ENCODE assay signal across 11 mouse cellular contexts in the genomic region with DNA sequence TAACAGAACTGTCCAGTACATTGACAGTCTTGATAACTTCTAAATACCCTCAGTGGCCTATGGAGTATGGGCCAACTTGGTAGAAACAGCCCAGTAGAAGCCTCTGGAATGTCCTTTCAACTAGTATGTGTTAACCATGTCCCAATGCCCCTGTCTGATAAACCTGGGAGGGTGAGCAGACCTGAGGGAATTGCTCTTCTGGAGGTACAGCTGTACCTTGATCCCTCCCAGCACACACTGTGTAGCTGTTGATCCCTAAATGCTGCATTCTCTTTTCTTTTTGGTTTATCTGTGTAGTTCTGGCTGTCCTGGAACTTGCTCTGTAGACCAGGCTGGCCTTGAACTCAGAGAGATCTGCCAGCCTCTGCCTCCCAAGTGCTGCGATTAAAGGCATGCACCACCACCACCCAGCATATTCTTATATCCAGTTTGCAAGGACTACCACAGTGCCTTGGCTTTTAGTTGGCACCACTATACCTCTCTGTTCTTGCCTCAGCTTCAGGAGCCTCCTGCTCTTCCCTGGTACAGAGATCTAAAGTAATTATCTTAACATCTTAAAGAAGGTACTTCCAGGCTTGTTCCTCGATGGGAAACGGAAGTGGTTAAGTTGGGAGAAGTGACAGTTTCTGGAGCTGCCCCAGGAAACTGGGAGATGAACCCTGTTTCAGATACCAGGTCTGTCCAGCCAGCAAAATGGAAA. TPM values are rescaled to one million over a fixed set of nuclear protein-coding genes. Genes with fewer than 3 reads are reported as not detected.
A peak's percentile ranks its signal among the peaks of the same experiment; 100 is the strongest.
DNase-seq lines count a peak whose midpoint lies in the region; ATAC-seq lines count a peak whose summit lies in the region.
"Had no signal": no experiment of that assay in that cellular context is flagged by ENCODE, and none has a peak within 500 bp of the region (broad histone marks: within the 10 kb centered on the region; RNA-seq: fewer than 3 reads in every experiment).

No protein-coding gene starts in this region.

- peak overlapping the region; percentile 92 for H3K27ac ChIP-seq in limb, embryonic 10.5 days
- peak overlapping the region; percentile 96 for H3K27ac ChIP-seq in stomach, embryonic 16.5 days (ENCODE audit: low read length)

- intact Hi-C loops in heart, postnatal 36 days (cut with DNase I) = loop anchor here (2.0 kb wide), 1 partner anchor 19 kb away; no protein-coding TSS in a partner anchor

- no peak for ATAC-seq in megakaryocyte, adult 5-6 weeks (ENCODE audit: poor library complexity, severe bottlenecking)
- no peak for ATAC-seq in stomach, embryonic 16.5 days (ENCODE audit: insufficient read depth, low FRiP score)

- no peaks in the 10 kb centered on the region for H3K27me3 ChIP-seq in megakaryocyte, embryonic 14.5 days (replicated peaks)
- no peaks in the 10 kb centered on the region for H3K27me3 ChIP-seq in limb, embryonic 10.5 days (ENCODE audit: low read depth, poor library complexity, severe bottlenecking)
- no peaks in the 10 kb centered on the region for H3K27me3 ChIP-seq in stomach, embryonic 16.5 days (ENCODE audit: control insufficient read depth, insufficient read depth, low read length)

- peak overlapping the region; percentile 99 for H3K4me3 ChIP-seq in megakaryocyte, embryonic 14.5 days (replicated peaks)
- H3K4me3 ChIP-seq in limb, embryonic 10.5 days = no peak overlapping the region
- H3K4me3 ChIP-seq in stomach, embryonic 16.5 days (replicated peaks; ENCODE audit: low read length) = no peak overlapping the region

- H3K4me1 ChIP-seq in megakaryocyte, embryonic 14.5 days = peaks cover 37% of the 10 kb centered on the region
- H3K4me1 ChIP-seq in limb, embryonic 10.5 days = peaks cover 18% of the 10 kb centered on the region
- H3K4me1 ChIP-seq in stomach, embryonic 16.5 days (ENCODE audit: control insufficient read depth, insufficient read depth, low read length) = peaks cover 5% of the 10 kb centered on the region; the same call in 1 of the 2 replicates

- H3K36me3 ChIP-seq in megakaryocyte, embryonic 14.5 days (replicated peaks; ENCODE audit: low read length) = peaks cover 46% of the 10 kb centered on the region
- H3K36me3 ChIP-seq in limb, embryonic 10.5 days = peaks cover 32% of the 10 kb centered on the region
- peaks cover 5% of the 10 kb centered on the region for H3K36me3 ChIP-seq in stomach, embryonic 16.5 days (ENCODE audit: control insufficient read depth, insufficient read depth, low read length)

- H3K9ac ChIP-seq in stomach, embryonic 16.5 days (ENCODE audit: low read length) = peak overlapping the region; percentile 80; the same call in 1 of the 2 replicates

- peak; percentile 61 for DNase-seq in heart, adult 11 months
- no peak for DNase-seq in heart, postnatal 36 days
- DNase-seq in limb, embryonic 10.5 days (ENCODE audit: low spot score) = no peak
- DNase-seq in urinary bladder, postnatal 25 days (ENCODE audit: low spot score) = no peak
- DNase-seq in gastrocnemius, postnatal 10 days = no peak
- DNase-seq: kidney, adult 18-20 months had no signal

- H3K9me3 ChIP-seq in megakaryocyte, embryonic 14.5 days = no peaks in the 10 kb centered on the region
- H3K9me3 ChIP-seq in limb, embryonic 10.5 days (replicated peaks) = no peaks in the 10 kb centered on the region
- no peaks in the 10 kb centered on the region for H3K9me3 ChIP-seq in stomach, embryonic 16.5 days (replicated peaks; ENCODE audit: control insufficient read depth, low read length)
- H3K9me3 ChIP-seq: G1E had no signal

- 78% methylated on average over 3 of the region's 3 CpGs for WGBS in limb, embryonic 10.5 days
- 82% methylated on average over 3 of the region's 3 CpGs for WGBS in stomach, embryonic 16.5 days

- H3K4me2 ChIP-seq in stomach, embryonic 16.5 days (ENCODE audit: low read depth, low read length) = peak overlapping the region; percentile 70; the same call in 1 of the 2 replicates

RNA-seq across cellular contexts. Expression of a gene that starts 0.8 kb away (rescaled TPM):
- total RNA-seq in heart, postnatal 36 days (2021) = 10 to 100 TPM; 32.9 to 46.5 TPM
- polyA plus RNA-seq in megakaryocyte, embryonic 14.5 days (2012; ENCODE audit: insufficient read depth, low replicate concordance) = 0.55 TPM in 1 of 2 replicates, not detected in the other
- 10.8 and 12.4 TPM in 2 replicates for total RNA-seq in megakaryocyte, adult 5-6 weeks (2015)
- total RNA-seq in megakaryocyte, adult 5-6 weeks (2017) = 13.2 and 15.2 TPM in 2 replicates
- polyA plus RNA-seq in limb, embryonic 10.5 days (2016; fragmentation: Nextera tagmentation; extraction: Ambion mirVana) = 13.7 and 15.0 TPM in 2 replicates
- polyA plus RNA-seq in stomach, embryonic 16.5 days (2015; fragmentation: Nextera tagmentation; extraction: Ambion mirVana) = 14.3 and 17.6 TPM in 2 replicates
- 10 to 100 TPM; 19.5 to 24.4 TPM for total RNA-seq in gastrocnemius, postnatal 10 days (2021)

RNA-seq across cellular contexts. Expression of a gene that starts 20.2 kb away (rescaled TPM):
- 10 to 100 TPM; 10.3 to 15.8 TPM for total RNA-seq in heart, postnatal 36 days (2021)
- polyA plus RNA-seq in megakaryocyte, embryonic 14.5 days (2012; ENCODE audit: insufficient read depth, low replicate concordance) = 0.46 TPM in 1 of 2 replicates, not detected in the other
- 8.3 and 11.1 TPM in 2 replicates for total RNA-seq in megakaryocyte, adult 5-6 weeks (2015)
- total RNA-seq in megakaryocyte, adult 5-6 weeks (2017) = 22.1 and 26.3 TPM in 2 replicates
- polyA plus RNA-seq in limb, embryonic 10.5 days (2016; fragmentation: Nextera tagmentation; extraction: Ambion mirVana) = 21.4 and 22.7 TPM in 2 replicates
- polyA plus RNA-seq in stomach, embryonic 16.5 days (2015; fragmentation: Nextera tagmentation; extraction: Ambion mirVana) = 19.1 and 20.1 TPM in 2 replicates
- total RNA-seq in gastrocnemius, postnatal 10 days (2021) = 1 to 10 TPM; 4.8 to 5.7 TPM

RNA-seq across cellular contexts. Expression of a gene that starts 22.2 kb away (rescaled TPM):
- 10 to 100 TPM; 20.9 to 22.0 TPM for total RNA-seq in heart, postnatal 36 days (2021)
- 4.6 and 45.2 TPM in 2 replicates for polyA plus RNA-seq in megakaryocyte, embryonic 14.5 days (2012; ENCODE audit: insufficient read depth, low replicate concordance)
- total RNA-seq in megakaryocyte, adult 5-6 weeks (2015) = 89.6 and 94.6 TPM in 2 replicates
- total RNA-seq in megakaryocyte, adult 5-6 weeks (2017) = 78.7 and 94.6 TPM in 2 replicates
- 280 and 304 TPM in 2 replicates for polyA plus RNA-seq in limb, embryonic 10.5 days (2016; fragmentation: Nextera tagmentation; extraction: Ambion mirVana)
- polyA plus RNA-seq in stomach, embryonic 16.5 days (2015; fragmentation: Nextera tagmentation; extraction: Ambion mirVana) = 196 and 210 TPM in 2 replicates
- 10 to 100 TPM; 33.4 to 40.5 TPM for total RNA-seq in gastrocnemius, postnatal 10 days (2021)

RNA-seq across cellular contexts. Expression of a gene that starts 37.2 kb away (rescaled TPM):
- under 1 TPM; 0.11 to 0.31 TPM for total RNA-seq in heart, postnatal 36 days (2021)
- not detected in 2 replicates for polyA plus RNA-seq in megakaryocyte, embryonic 14.5 days (2012; ENCODE audit: insufficient read depth, low replicate concordance)
- not detected in 2 replicates for total RNA-seq in megakaryocyte, adult 5-6 weeks (2015)
- total RNA-seq in megakaryocyte, adult 5-6 weeks (2017) = not detected in 2 replicates
- polyA plus RNA-seq in limb, embryonic 10.5 days (2016; fragmentation: Nextera tagmentation; extraction: Ambion mirVana) = not detected in 2 replicates
- polyA plus RNA-seq in stomach, embryonic 16.5 days (2015; fragmentation: Nextera tagmentation; extraction: Ambion mirVana) = 0.10 TPM in 1 of 2 replicates, not detected in the other
- not detected for total RNA-seq in gastrocnemius, postnatal 10 days (2021)
- total RNA-seq: G1E; neutrophil, adult 5-6 weeks had no signal
- polyA plus RNA-seq: G1E had no signal
